In genomic region chr12:116202176-116202981, GRCm38 (mm10) we compare ENCODE assay signal across 8 mouse cellular contexts.
DNase-seq lines count a peak whose midpoint lies in the region; ATAC-seq and TF ChIP-seq lines count a peak whose summit lies in the region.

No protein-coding gene starts in this region.

- H3K4me1 ChIP-seq in kidney, embryonic 14.5 days (ENCODE audit: control insufficient read depth, insufficient read depth, low read length) = no peaks in the 10 kb centered on the region
- no peaks in the 10 kb centered on the region for H3K4me1 ChIP-seq in limb, embryonic 14.5 days (ENCODE audit: control insufficient read depth, insufficient read depth, low read length)
- no peaks in the 10 kb centered on the region for H3K4me1 ChIP-seq in stomach, postnatal 0 days (replicated peaks; ENCODE audit: control insufficient read depth, insufficient read depth)

- no peak overlapping the region for H3K4me2 ChIP-seq in kidney, embryonic 14.5 days (replicated peaks; ENCODE audit: low read depth, low read length)
- H3K4me2 ChIP-seq in limb, embryonic 14.5 days (replicated peaks; ENCODE audit: low read depth, low read length, severe bottlenecking) = no peak overlapping the region
- H3K4me2 ChIP-seq in stomach, postnatal 0 days (replicated peaks; ENCODE audit: low read depth) = no peak overlapping the region

- TF ChIP-seq EP300 in stomach, postnatal 0 days (optimal IDR thresholded peaks at IDR 0.05) = no peak

- peak; percentile 99 for TF ChIP-seq CTCF in stomach, postnatal 0 days (IDR thresholded peaks at IDR 0.05; ENCODE audit: low read depth)

- TF ChIP-seq POLR2A in limb, embryonic 14.5 days (IDR thresholded peaks at IDR 0.05; ENCODE audit: borderline replicate concordance, extremely low read depth, insufficient read depth, insufficient read length) = no peak

- no peak overlapping the region for H3K4me3 ChIP-seq in kidney, embryonic 14.5 days (ENCODE audit: low read length)
- H3K4me3 ChIP-seq in limb, embryonic 14.5 days (replicated peaks; ENCODE audit: low read length) = no peak overlapping the region
- no peak overlapping the region for H3K4me3 ChIP-seq in stomach, postnatal 0 days (ENCODE audit: low read depth, low read length)

- H3K27me3 ChIP-seq in kidney, embryonic 14.5 days (ENCODE audit: control insufficient read depth, insufficient read depth, low read length) = no peaks in the 10 kb centered on the region
- no peaks in the 10 kb centered on the region for H3K27me3 ChIP-seq in limb, embryonic 14.5 days (ENCODE audit: control insufficient read depth, insufficient read depth, low read length)
- H3K27me3 ChIP-seq in stomach, postnatal 0 days (ENCODE audit: control insufficient read depth, insufficient read depth, low read length) = no peaks in the 10 kb centered on the region

- peak; percentile 57 for DNase-seq in CD4-positive helper T cell, adult 2 months (ENCODE audit: low read depth, low spot score)
- DNase-seq in gastrocnemius, adult 8-10 months (ENCODE audit: low spot score in 2 of 2) = peak; percentile 15 to 28
- peak; percentile 49 for DNase-seq in limb, embryonic 14.5 days (ENCODE audit: low spot score)
- DNase-seq in natural killer cell, adult 2 months (ENCODE audit: low spot score in 2 of 2) = peak; percentile 30 to 52
- DNase-seq in stomach, postnatal 0 days (ENCODE audit: low spot score) = peak; percentile 63

- WGBS in kidney, embryonic 14.5 days = 40% methylated on average over 9 of the region's 9 CpGs
- 40% methylated on average over 9 of the region's 9 CpGs for WGBS in limb, embryonic 14.5 days
- WGBS in stomach, postnatal 0 days = 32% methylated on average over 9 of the region's 9 CpGs

- 0 out of 2 replicates have a peak, but pooled peaks cover 3% of the 10 kb centered on the region for H3K36me3 ChIP-seq in kidney, embryonic 14.5 days (ENCODE audit: control insufficient read depth, insufficient read depth, low read length)
- peaks cover 6% of the 10 kb centered on the region; the same call in 1 of the 2 replicates for H3K36me3 ChIP-seq in limb, embryonic 14.5 days (ENCODE audit: control insufficient read depth, insufficient read depth, low read length)
- H3K36me3 ChIP-seq in stomach, postnatal 0 days (ENCODE audit: control insufficient read depth, insufficient read depth, low read length) = no peaks in the 10 kb centered on the region

- H3K9ac ChIP-seq in kidney, embryonic 14.5 days (ENCODE audit: low read depth, low read length) = no peak overlapping the region
- H3K9ac ChIP-seq in limb, embryonic 14.5 days (ENCODE audit: low read depth, low read length, severe bottlenecking) = no peak overlapping the region
- no peak overlapping the region for H3K9ac ChIP-seq in stomach, postnatal 0 days (ENCODE audit: low read length)

- ATAC-seq in activated CD4-positive, CD25-positive, alpha-beta regulatory T cell, adult 4 months = peak; percentile 78
- ATAC-seq in common myeloid progenitor, adult 5-6 weeks (replicated peaks; ENCODE audit: low read depth, poor library complexity, severe bottlenecking) = peak; percentile 96
- ATAC-seq in kidney, embryonic 14.5 days (ENCODE audit: low FRiP score, low TSS enrichment) = peak; percentile 50
- peak; percentile 54; the same call in 1 of the 2 replicates for ATAC-seq in limb, embryonic 14.5 days (ENCODE audit: low FRiP score, low read depth)
- peak; percentile 52; the same call in 1 of the 2 replicates for ATAC-seq in stomach, postnatal 0 days (ENCODE audit: low FRiP score, low TSS enrichment)

- no peak overlapping the region for H3K27ac ChIP-seq in kidney, embryonic 14.5 days (ENCODE audit: low read depth, low read length)
- no peak overlapping the region for H3K27ac ChIP-seq in limb, embryonic 14.5 days (replicated peaks; ENCODE audit: low read depth, low read length)
- H3K27ac ChIP-seq in stomach, postnatal 0 days (replicated peaks) = 0 out of 2 replicates have a peak overlapping the region, but pooled peaks have one; percentile 18

- H3K9me3 ChIP-seq in kidney, embryonic 14.5 days (ENCODE audit: control insufficient read depth, low read length) = no peaks in the 10 kb centered on the region
- no peaks in the 10 kb centered on the region for H3K9me3 ChIP-seq in limb, embryonic 14.5 days (ENCODE audit: control insufficient read depth, low read length)
- no peaks in the 10 kb centered on the region for H3K9me3 ChIP-seq in stomach, postnatal 0 days (ENCODE audit: control insufficient read depth, low read length)
